Mouse (Mus musculus) limb, embryonic 10.5 days (tissue): ENCODE results near the gene Gcc1. TPM values are rescaled to one million over a fixed set of nuclear protein-coding genes. Genes with fewer than 3 reads are reported as not detected.

Source experiments
- DNase-seq: peaks from one replicate; pipeline ENCODE4 v3.0.0-alpha.2; 2017; ENCODE audit warnings: low spot score
- H3K27ac ChIP-seq: fragments of 300-500 bp; sonication (generic); 2 replicates; pipeline ENCODE4 v1.5.1; 2016; ENCODE audit warnings: mild to moderate bottlenecking
- H3K27me3 ChIP-seq: fragments of 300-500 bp; sonication (generic); 2 replicates; pipeline ENCODE4 v1.6.1; 2016; ENCODE audit warnings: low read depth, mild to moderate bottlenecking; ENCODE audit not compliant: poor library complexity, severe bottlenecking
- H3K36me3 ChIP-seq: fragments of 300-500 bp; sonication (generic); 2 replicates; pipeline ENCODE4 v1.6.1; 2016; ENCODE audit warnings: mild to moderate bottlenecking, moderate library complexity
- H3K4me1 ChIP-seq: fragments of 300-500 bp; sonication (generic); 2 replicates; pipeline ENCODE4 v1.6.1; 2016
- H3K4me3 ChIP-seq: fragments of 300-500 bp; sonication (generic); 2 replicates; pipeline ENCODE4 v1.5.1; 2016; ENCODE audit warnings: mild to moderate bottlenecking, moderate library complexity
- H3K9me3 ChIP-seq: fragments of 300-500 bp; sonication (generic); replicated peaks from 2 replicates; pipeline ENCODE4 v1.6.1; 2016; ENCODE audit warnings: mild to moderate bottlenecking
- WGBS: fragments of 180-500 bp; shearing (Covaris S2); methylation state at CpG from one replicate; pipeline ENCODE4 v1.1.7; 2016; 5-methylcytosine and 5-hydroxymethylcytosine counted together
- polyA plus RNA-seq: library from polyadenylated mRNA; unstranded; fragments of >200 nt; fragmentation: Nextera tagmentation; extraction: Ambion mirVana; gene quantifications from 2 replicates; pipeline ENCODE4 v1.2.1, GENCODE M21; 2016

Gene Gcc1
- polyA plus RNA-seq, 1 experiment from 2014 or later, result 10.7 TPM

- Histone ChIP-seq H3K4me1 (no peaks in the 10 kb centered on the region), H3K36me3 (no peaks in the 10 kb centered on the region), H3K27ac (no peak overlapping the region), H3K4me3 (no peak overlapping the region), H3K9me3 (no peaks in the 10 kb centered on the region), H3K27me3 (no peaks in the 10 kb centered on the region)
- no peak for DNase-seq
- WGBS, result 94% methylated on average over 9 of the region's 9 CpGs
Observed at GRCm38 (mm10) chr6:28367575-28367974, 60.6 kb downstream of the Gcc1 start.

Other genes starting within 250 kb of the Gcc1 start
- 10.5 and 12.2 TPM in 2 replicates for gene Zfp800, start 30.4 kb downstream of the Gcc1 start, polyA plus RNA-seq
- 251 and 298 TPM in 2 replicates for gene Arf5, start 4.8 kb downstream of the Gcc1 start, polyA plus RNA-seq
- not detected in 2 replicates for gene Fscn3, start 601 bp downstream of the Gcc1 start, polyA plus RNA-seq
- not detected in 2 replicates for gene Pax4, start 21.0 kb upstream of the Gcc1 start, polyA plus RNA-seq
- 119 and 138 TPM in 2 replicates for gene Snd1, start 46.7 kb upstream of the Gcc1 start, polyA plus RNA-seq